Mouse (Mus musculus) heart, embryonic 16.5 days (tissue): Measurements from ENCODE around the gene Ltc4s. TPM values are rescaled to one million over a fixed set of nuclear protein-coding genes. Genes with fewer than 3 reads are reported as not detected.

Experiments
- ATAC-seq: fragments of 200-750 bp; cut with Nextera tagmentation; replicated peaks from 2 replicates; pipeline ENCODE4 v1.8.0; 2017; ENCODE audit warnings: moderate number of reproducible peaks; ENCODE audit not compliant: insufficient read depth, low FRiP score; ENCODE audit errors: extremely low read depth
- H3K27ac ChIP-seq: fragments of 300-500 bp; sonication (generic); 2 replicates; pipeline ENCODE4 v1.5.1; 2014; ENCODE audit warnings: mild to moderate bottlenecking, low read length, control low read depth, moderate library complexity
- H3K27me3 ChIP-seq: fragments of 300-500 bp; sonication (generic); 2 replicates; pipeline ENCODE4 v1.6.1; 2014; ENCODE audit warnings: low read length, mixed read lengths; ENCODE audit not compliant: control insufficient read depth, insufficient read depth
- H3K36me3 ChIP-seq: fragments of 300-500 bp; sonication (generic); 2 replicates; pipeline ENCODE4 v1.6.1; 2014; ENCODE audit not compliant: control insufficient read depth, insufficient read depth
- H3K4me1 ChIP-seq: fragments of 300-500 bp; sonication (generic); 2 replicates; pipeline ENCODE4 v1.6.1; 2014; ENCODE audit warnings: low read length, mixed read lengths; ENCODE audit not compliant: control insufficient read depth, insufficient read depth
- H3K4me2 ChIP-seq: fragments of 300-500 bp; sonication (generic); 2 replicates; pipeline ENCODE4 v1.6.1; 2014; ENCODE audit warnings: low read depth, mild to moderate bottlenecking, control low read depth, low read length
- H3K4me3 ChIP-seq: fragments of 300-500 bp; sonication (generic); 2 replicates; pipeline ENCODE4 v1.5.1; 2014; ENCODE audit warnings: mild to moderate bottlenecking, control low read depth, low read length
- H3K9ac ChIP-seq: fragments of 300-500 bp; sonication (generic); 2 replicates; pipeline ENCODE4 v1.6.1; 2014; ENCODE audit warnings: low read length, control low read depth
- H3K9me3 ChIP-seq: fragments of 300-500 bp; sonication (generic); replicated peaks from 2 replicates; pipeline ENCODE4 v1.6.1; 2016; ENCODE audit warnings: low read length; ENCODE audit not compliant: control insufficient read depth
- WGBS: fragments of 180-500 bp; shearing (Covaris S2); extraction: QIAGEN DNeasy Blood & Tissue Kit; methylation state at CpG from one replicate; pipeline ENCODE4 v1.1.7; 2014; 5-methylcytosine and 5-hydroxymethylcytosine counted together
- polyA plus RNA-seq: library from polyadenylated mRNA; unstranded; fragments of >200 nt; fragmentation: Nextera tagmentation; extraction: Ambion mirVana; gene quantifications from 2 replicates; pipeline ENCODE4 v1.2.1, GENCODE M21; 2015

Ltc4s gene
- polyA plus RNA-seq, 1 experiment from 2014 or later, result 1.5 TPM

GRCm38 (mm10) chr11:50222559-50223276, 15.7 kb downstream of the Ltc4s start:
- WGBS, result 62% methylated on average over 7 of the region's 7 CpGs
- no peak for ATAC-seq
- Histone ChIP-seq H3K4me1 (peaks cover 24% of the 10 kb centered on the region), H3K9ac (no peak overlapping the region), H3K4me3 (no peak overlapping the region), H3K4me2 (no peak overlapping the region), H3K27me3 (no peaks in the 10 kb centered on the region), H3K36me3 (no peaks in the 10 kb centered on the region), H3K9me3 (no peaks in the 10 kb centered on the region), H3K27ac (no peak overlapping the region)

GRCm38 (mm10) chr11:50219833-50220232, 18.6 kb downstream of the Ltc4s start:
- ATAC-seq, result no peak
- WGBS, result 56% methylated on average over 2 of the region's 2 CpGs
- Histone ChIP-seq H3K36me3 (no peaks in the 10 kb centered on the region), H3K9me3 (no peaks in the 10 kb centered on the region), H3K4me1 (peaks cover 18% of the 10 kb centered on the region), H3K4me3 (no peak overlapping the region), H3K9ac (no peak overlapping the region), H3K27ac (no peak overlapping the region), H3K27me3 (no peaks in the 10 kb centered on the region), H3K4me2 (no peak overlapping the region)

- Histone ChIP-seq H3K4me2 (no peak overlapping the region), H3K9me3 (no peaks in the 10 kb centered on the region), H3K27ac (0 out of 2 replicates have a peak overlapping the region, but pooled peaks have one; percentile 27), H3K9ac (no peak overlapping the region), H3K4me3 (no peak overlapping the region), H3K4me1 (peaks cover 20% of the 10 kb centered on the region), H3K36me3 (no peaks in the 10 kb centered on the region), H3K27me3 (no peaks in the 10 kb centered on the region)
- WGBS, result 48% methylated on average over 4 of the region's 4 CpGs
- ATAC-seq, result no peak
These were observed 20.6 kb downstream of the Ltc4s start for GRCm38 (mm10) chr11:50217811-50218210.

GRCm38 (mm10) chr11:50216724-50217366, 21.6 kb downstream of the Ltc4s start:
- H3K4me2 ChIP-seq, result no peak overlapping the region
- H3K9me3 ChIP-seq, result no peaks in the 10 kb centered on the region
- no peak overlapping the region for H3K9ac ChIP-seq
- ATAC-seq, result no peak
- H3K27ac ChIP-seq, result no peak overlapping the region
- H3K4me1 ChIP-seq, result peaks cover 26% of the 10 kb centered on the region
- H3K27me3 ChIP-seq, result no peaks in the 10 kb centered on the region
- H3K36me3 ChIP-seq, result no peaks in the 10 kb centered on the region
- 67% methylated on average over 4 of the region's 4 CpGs for WGBS
- H3K4me3 ChIP-seq, result no peak overlapping the region

GRCm38 (mm10) chr11:50215633-50216032, 22.8 kb downstream of the Ltc4s start:
- Histone ChIP-seq H3K4me3 (no peak overlapping the region), H3K4me2 (peak overlapping the region; percentile 36), H3K27ac (no peak overlapping the region), H3K4me1 (peaks cover 33% of the 10 kb centered on the region), H3K9ac (no peak overlapping the region), H3K9me3 (no peaks in the 10 kb centered on the region), H3K36me3 (no peaks in the 10 kb centered on the region), H3K27me3 (no peaks in the 10 kb centered on the region)
- ATAC-seq, result no peak
- WGBS, result 19% methylated on average over 9 of the region's 9 CpGs

GRCm38 (mm10) chr11:50214631-50215030, 23.8 kb downstream of the Ltc4s start:
- Histone ChIP-seq H3K4me2 (no peak overlapping the region), H3K9me3 (no peaks in the 10 kb centered on the region), H3K4me3 (no peak overlapping the region), H3K9ac (no peak overlapping the region), H3K27ac (no peak overlapping the region), H3K27me3 (no peaks in the 10 kb centered on the region), H3K4me1 (peaks cover 34% of the 10 kb centered on the region), H3K36me3 (no peaks in the 10 kb centered on the region)
- 90% methylated on average over 6 of the region's 6 CpGs for WGBS
- no peak for ATAC-seq

GRCm38 (mm10) chr11:50212848-50213758, 25.3 kb downstream of the Ltc4s start:
- peak; percentile 59 for ATAC-seq
- H3K9me3 ChIP-seq, result no peaks in the 10 kb centered on the region
- peak overlapping the region; percentile 16; the same call in 1 of the 2 replicates for H3K9ac ChIP-seq
- 18% methylated on average over 11 of the region's 11 CpGs for WGBS
- peaks cover 42% of the 10 kb centered on the region for H3K4me1 ChIP-seq
- H3K27me3 ChIP-seq, result no peaks in the 10 kb centered on the region
- H3K4me2 ChIP-seq, result peak overlapping the region; percentile 44; the same call in 1 of the 2 replicates
- no peaks in the 10 kb centered on the region for H3K36me3 ChIP-seq
- H3K27ac ChIP-seq, result peak overlapping the region; percentile 84
- H3K4me3 ChIP-seq, result peak overlapping the region; percentile 15

GRCm38 (mm10) chr11:50212060-50212739, 26.2 kb downstream of the Ltc4s start:
- H3K27ac ChIP-seq, result peak overlapping the region; percentile 84

More at GRCm38 (mm10) chr11:50212060-50212739, 26.2 kb downstream of the Ltc4s start:
- Histone ChIP-seq H3K4me1 (peaks cover 39% of the 10 kb centered on the region), H3K36me3 (peaks cover 6% of the 10 kb centered on the region), H3K27me3 (no peaks in the 10 kb centered on the region), H3K9me3 (no peaks in the 10 kb centered on the region), H3K4me3 (no peak overlapping the region), H3K9ac (peak overlapping the region; percentile 8; the same call in 1 of the 2 replicates), H3K4me2 (no peak overlapping the region)
- WGBS, result 60% methylated on average over 3 of the region's 3 CpGs
- ATAC-seq, result no peak
